Mouse (Mus musculus): ENCODE results near the gene Tspan18.
A peak's percentile ranks its signal among the peaks of the same experiment; 100 is the strongest.

Gene Tspan18

GRCm38 (mm10) chr2:93333817-93334731, at the start of gene Tspan18:
Gene Tspan18, minus strand, starts transcription at chr2:93334505.
- peak; percentile 71 for DNase-seq

- peak; percentile 32 for DNase-seq
Observed at GRCm38 (mm10) chr2:93383831-93384230, 49.5 kb upstream of the Tspan18 start.

- DNase-seq = peak; percentile 20
Observed at GRCm38 (mm10) chr2:93380680-93381089, 46.4 kb upstream of the Tspan18 start.

GRCm38 (mm10) chr2:93377797-93378196, 43.5 kb upstream of the Tspan18 start:
- no peak for DNase-seq

- DNase-seq = no peak
Observed at GRCm38 (mm10) chr2:93377157-93377556, 42.9 kb upstream of the Tspan18 start.

- DNase-seq = no peak
Observed at GRCm38 (mm10) chr2:93372872-93373271, 38.6 kb upstream of the Tspan18 start.

GRCm38 (mm10) chr2:93372097-93372571, 37.8 kb upstream of the Tspan18 start:
- DNase-seq = no peak

GRCm38 (mm10) chr2:93368954-93369353, 34.6 kb upstream of the Tspan18 start:
- DNase-seq = no peak

- DNase-seq = no peak
Observed at GRCm38 (mm10) chr2:93367962-93368361, 33.7 kb upstream of the Tspan18 start.

GRCm38 (mm10) chr2:93365411-93365810, 31.1 kb upstream of the Tspan18 start:
- DNase-seq = no peak

GRCm38 (mm10) chr2:93364951-93365350, 30.6 kb upstream of the Tspan18 start:
- DNase-seq = no peak

- DNase-seq = no peak
Observed at GRCm38 (mm10) chr2:93361454-93361853, 27.1 kb upstream of the Tspan18 start.

- no peak for DNase-seq
Observed at GRCm38 (mm10) chr2:93360310-93360709, 26.0 kb upstream of the Tspan18 start.

GRCm38 (mm10) chr2:93357391-93357790, 23.1 kb upstream of the Tspan18 start:
- DNase-seq = no peak

GRCm38 (mm10) chr2:93355845-93356244, 21.5 kb upstream of the Tspan18 start:
- no peak for DNase-seq

- DNase-seq = peak; percentile 26
Observed at GRCm38 (mm10) chr2:93354621-93355020, 20.3 kb upstream of the Tspan18 start.

GRCm38 (mm10) chr2:93353725-93354124, 19.4 kb upstream of the Tspan18 start:
- DNase-seq = peak; percentile 63

- DNase-seq = no peak
Observed at GRCm38 (mm10) chr2:93352915-93353685, 18.8 kb upstream of the Tspan18 start.

- no peak for DNase-seq
Observed at GRCm38 (mm10) chr2:93351352-93351751, 17.0 kb upstream of the Tspan18 start.

- peak; percentile 60 for DNase-seq
Observed at GRCm38 (mm10) chr2:93347018-93347417, 12.7 kb upstream of the Tspan18 start.

- DNase-seq = no peak
Observed at GRCm38 (mm10) chr2:93346609-93347008, 12.3 kb upstream of the Tspan18 start.

GRCm38 (mm10) chr2:93345663-93346268, 11.5 kb upstream of the Tspan18 start:
- no peak for DNase-seq

Data from lung, postnatal 36 days (tissue).